Mouse (Mus musculus): ENCODE results near the gene Mmp15.

Gene Mmp15

DNA sequence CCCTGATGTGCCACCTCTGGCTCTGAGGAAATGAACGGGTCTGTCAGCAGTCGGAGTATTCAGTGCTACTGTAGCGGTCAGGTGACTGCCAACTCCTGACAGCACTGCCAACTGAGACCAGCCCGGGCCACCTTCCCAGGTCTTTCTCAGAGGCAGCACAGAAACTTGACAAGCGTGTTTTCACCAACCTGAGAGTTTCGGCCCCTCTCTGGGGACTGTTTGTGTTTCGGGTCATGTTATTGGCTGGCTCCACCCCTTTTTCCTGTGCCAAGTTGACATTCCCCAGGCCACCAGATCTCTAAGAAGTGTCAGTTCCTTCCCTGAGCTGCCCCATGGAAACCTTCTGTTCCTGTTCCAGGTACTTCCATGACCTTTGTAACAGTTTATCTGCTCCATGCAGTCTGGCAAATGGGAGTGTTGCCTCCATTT is 25.8 kb downstream of the Mmp15 start:
- 51% methylated on average over 7 of the region's 7 CpGs for WGBS

DNA sequence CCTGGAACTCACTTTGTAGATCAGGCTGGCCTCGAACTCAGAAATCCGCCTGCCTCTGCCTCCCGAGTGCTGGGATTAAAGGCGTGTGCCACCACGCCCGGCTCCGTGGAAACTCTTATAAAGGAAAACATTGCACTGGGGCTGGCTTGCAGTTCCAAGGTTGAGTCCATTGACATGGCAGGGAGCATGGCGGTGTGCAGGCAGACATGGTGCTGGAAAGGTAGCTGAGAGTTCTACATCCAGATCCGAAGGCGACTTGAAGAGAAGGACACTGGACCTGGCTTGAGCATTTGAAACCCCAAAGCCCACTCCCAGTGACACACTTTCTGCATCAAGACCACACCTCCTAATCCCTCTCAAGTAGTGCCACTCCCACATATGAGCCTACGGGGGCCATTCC is 26.9 kb downstream of the Mmp15 start:
- WGBS, result 98% methylated on average over 11 of the region's 11 CpGs

DNA sequence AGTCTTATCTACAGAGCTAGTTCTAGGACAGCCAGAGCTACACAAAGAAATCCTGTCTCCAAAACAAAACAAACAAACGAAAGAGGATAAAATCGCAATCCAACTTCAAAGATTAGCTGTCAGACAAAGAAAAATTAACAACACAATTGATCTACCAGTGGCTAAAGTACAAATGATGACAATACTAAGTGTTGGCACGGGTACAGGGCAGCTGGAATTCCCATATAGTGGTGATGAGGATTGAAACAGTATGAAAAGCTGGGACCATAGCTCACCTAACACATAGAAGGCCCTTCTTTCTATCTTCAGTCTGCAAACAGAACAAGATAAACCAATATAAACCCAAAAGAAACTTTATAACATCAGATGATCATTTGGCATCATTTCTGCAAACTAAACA is 29.5 kb downstream of the Mmp15 start:
- WGBS, result 84% methylated on average over 3 of the region's 3 CpGs

DNA sequence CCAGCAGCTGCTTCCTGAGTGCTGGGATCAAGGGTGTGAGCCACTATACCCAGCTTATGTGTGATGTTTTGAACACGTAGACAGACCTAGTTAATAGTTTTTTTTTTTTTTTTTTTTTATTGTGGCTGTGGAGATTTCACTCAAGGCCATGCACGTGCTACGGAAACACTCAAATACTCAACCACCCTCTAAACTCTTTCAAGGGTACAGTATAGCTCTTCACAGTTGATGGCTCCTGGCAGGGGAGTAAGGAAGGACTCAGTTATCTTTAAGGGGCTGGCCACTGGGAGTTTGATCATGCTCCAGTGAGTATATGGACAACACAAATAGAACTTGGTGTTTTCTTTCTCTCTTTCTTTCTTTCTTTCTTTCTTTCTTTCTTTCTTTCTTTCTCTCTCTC is 32.4 kb downstream of the Mmp15 start:
- 93% methylated on average over 3 of the region's 3 CpGs for WGBS

DNA sequence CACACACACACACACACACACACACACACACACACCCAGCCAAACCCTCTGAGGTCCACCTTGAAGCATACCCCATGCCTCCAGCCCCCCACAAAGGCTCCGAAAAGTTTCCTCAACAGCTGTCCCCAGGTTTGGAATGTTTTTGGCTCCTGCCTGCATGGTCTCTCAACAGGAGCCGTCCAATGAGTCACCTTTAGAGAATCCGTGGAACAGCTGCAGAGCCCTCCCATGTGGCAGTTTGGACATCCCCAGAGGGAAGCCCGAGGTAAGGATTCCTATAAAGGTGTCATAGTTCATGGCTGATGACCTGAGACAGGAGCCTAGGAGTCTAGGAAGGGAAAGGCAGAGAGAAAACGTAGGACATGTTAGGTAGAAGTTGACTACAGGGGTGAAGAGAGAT is 34.0 kb downstream of the Mmp15 start:
- 89% methylated on average over 5 of the region's 5 CpGs for WGBS

DNA sequence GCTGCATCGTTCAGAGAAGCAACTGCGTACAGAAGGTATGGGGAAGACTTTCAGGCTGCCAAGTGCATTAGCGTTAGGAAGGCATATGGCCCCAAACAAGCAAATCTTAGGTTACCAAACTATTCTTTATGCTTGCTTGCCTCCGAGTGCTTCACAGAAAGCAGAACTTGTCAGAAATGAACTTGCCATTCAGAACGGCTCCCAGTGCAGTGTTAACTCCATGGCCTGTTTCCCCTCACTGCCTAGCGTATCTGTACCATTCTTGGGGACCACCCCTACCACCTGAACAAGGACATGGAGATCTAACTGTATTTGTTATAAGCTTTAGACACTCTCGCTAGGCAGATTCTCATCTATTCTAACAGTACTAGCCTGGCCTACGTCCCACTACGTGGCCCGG is 35.2 kb downstream of the Mmp15 start:
- 94% methylated on average over 10 of the region's 10 CpGs for WGBS

- 85% methylated on average over 7 of the region's 7 CpGs for WGBS
These were observed 35.9 kb downstream of the Mmp15 start for GRCm38 (mm10) chr8:95387936-95388335.

DNA sequence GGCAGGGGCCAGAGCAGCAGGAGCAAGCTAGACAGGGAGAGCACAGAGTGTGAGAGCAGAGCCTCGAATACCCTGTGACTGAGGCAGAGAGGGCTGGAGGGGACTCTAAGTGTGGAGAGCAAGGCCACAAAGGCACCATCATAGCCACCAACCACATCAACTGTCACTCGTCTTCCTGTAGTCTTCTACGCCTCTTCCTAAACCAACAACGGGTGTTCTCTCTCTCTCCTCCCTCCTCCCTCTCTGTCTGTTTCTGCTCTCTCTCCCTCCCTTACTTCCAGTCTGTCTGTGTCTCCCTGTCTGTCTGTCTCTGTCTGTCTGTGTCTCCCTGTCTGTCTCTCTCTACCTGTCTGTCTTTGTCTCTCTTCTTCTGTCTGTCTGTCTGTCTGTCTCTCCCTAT is 38.2 kb downstream of the Mmp15 start:
- 70% methylated on average over 4 of the region's 4 CpGs for WGBS

DNA sequence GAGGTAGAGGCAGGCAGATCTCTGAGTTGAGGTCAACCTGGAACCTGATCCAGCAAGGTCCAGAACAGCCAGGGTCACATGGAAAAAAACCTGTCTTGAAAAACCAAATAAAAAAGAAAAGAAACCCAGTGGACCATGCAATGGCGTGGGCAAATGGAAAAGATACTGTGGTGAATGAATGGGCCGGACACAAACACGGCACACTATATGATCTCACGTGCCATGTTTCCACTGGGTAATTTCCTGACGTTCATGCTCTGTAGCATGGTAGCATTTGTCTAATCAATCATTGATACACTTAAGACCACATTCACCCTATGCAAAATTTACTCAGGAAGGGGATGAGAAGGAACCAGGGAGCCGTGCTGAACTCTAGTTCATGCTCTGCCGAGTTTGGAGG is 39.0 kb downstream of the Mmp15 start:
- 89% methylated on average over 7 of the region's 7 CpGs for WGBS

- 74% methylated on average over 5 of the region's 5 CpGs for WGBS
These were observed 40.5 kb downstream of the Mmp15 start for GRCm38 (mm10) chr8:95392604-95393003.

DNA sequence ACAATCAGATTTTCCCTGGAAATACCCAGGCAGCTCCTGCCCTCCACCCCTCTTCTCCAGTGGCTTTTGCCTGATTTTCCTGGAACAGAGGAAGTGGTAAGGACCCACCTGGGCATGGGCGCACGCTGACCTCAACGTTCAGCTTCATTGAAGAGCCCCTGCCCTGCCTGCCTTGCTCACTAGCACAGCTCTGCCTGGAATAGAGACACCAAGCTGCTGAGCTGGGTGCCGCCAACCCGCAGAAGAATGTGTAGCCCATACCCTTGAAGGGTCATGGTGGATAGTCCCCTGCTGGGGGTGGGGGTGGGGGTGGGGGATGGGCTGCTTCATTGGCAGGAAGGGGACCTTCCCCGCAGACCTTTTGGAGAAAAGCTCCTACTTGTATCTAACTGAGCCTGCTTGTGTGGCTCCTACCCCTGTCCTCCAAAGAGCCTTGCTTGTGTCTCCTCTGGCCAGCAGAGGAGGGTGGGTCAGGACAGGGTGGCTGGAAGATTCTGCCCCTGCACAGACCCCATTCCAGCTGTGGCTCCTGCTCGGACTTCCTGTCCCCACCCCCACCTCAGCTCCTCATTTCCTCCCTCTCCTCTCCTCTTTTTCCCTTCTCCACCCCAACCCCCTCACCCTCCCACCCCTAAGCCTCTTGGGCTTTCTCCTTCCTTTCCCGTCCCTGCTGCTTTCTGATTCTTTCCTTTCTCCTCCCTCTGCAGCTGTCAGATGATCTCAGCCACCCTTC is 43.3 kb downstream of the Mmp15 start:
- 58% methylated on average over 8 of the region's 8 CpGs for WGBS

DNA sequence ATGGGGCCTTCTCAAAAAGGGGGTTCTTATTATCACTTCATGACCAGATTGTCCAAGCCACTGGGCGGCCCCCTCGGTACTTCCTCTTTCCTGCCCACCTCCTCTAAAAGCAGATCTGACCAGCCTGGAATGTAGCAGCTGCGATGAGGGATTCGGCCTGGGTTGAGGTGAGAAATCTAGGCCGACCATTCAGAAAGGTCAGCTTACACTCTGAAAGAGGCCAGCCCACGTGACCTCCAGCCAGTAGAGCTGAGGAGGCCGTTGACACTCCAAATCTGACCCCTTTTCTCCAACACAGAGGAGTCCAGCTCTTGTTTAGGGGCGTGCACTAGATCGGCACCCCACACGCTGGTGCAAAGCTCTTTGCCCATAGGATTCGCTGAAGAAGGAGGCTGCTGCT is 44.7 kb downstream of the Mmp15 start:
- 82% methylated on average over 11 of the region's 11 CpGs for WGBS

- 61% methylated on average over 5 of the region's 5 CpGs for WGBS
These were observed 45.1 kb downstream of the Mmp15 start for GRCm38 (mm10) chr8:95397201-95397600.

- 95% methylated on average over 9 of the region's 9 CpGs for WGBS
These were observed 47.1 kb downstream of the Mmp15 start for GRCm38 (mm10) chr8:95399131-95399530.

DNA sequence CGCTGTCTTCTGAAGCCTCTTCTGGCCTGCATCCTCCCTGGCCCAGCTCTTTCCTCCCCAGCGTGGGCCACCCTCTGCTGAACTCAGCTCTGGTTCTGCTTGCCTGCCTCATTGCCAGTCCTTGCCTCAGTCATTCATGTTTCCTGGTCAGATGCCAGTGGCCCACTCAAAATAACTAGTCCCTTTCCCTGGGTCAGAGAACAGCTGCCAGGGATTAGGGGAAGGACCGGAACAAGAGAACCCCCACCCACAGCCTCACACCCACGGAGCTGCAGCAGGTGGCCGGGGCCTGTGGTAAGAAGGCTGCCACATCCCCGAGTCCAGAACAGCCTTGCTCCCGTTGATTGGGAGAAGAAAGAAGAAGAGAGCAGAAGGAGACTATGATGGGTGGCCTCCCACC is 49.0 kb downstream of the Mmp15 start:
- 58% methylated on average over 7 of the region's 7 CpGs for WGBS

DNA sequence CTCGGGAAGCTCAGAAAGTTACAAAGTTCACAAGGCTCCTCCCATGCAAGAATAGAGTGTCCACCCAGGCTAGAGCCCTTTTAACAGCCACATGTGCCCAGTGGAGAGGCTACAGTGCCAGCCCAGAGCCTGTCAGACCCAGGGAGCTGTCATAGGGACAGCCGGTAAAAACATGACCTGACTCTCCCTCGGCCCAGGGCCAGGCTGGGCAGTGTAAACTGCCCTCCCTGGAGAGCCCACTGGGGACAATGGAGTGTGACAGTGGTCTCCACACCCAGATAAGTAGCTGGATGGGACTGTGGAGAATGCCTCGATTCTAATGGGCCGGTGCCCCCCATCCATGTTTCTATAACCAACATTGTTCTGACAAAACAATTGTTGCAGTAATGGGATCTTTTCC is 57.5 kb downstream of the Mmp15 start:
- WGBS, result 66% methylated on average over 5 of the region's 5 CpGs

- WGBS, result 59% methylated on average over 10 of the region's 10 CpGs
These were observed 59.4 kb downstream of the Mmp15 start for GRCm38 (mm10) chr8:95411309-95411972.

- WGBS, result 91% methylated on average over 14 of the region's 14 CpGs
These were observed 70.2 kb downstream of the Mmp15 start for GRCm38 (mm10) chr8:95422193-95422810.
